Mouse (Mus musculus) adrenal gland, adult 8-10 months (tissue): ENCODE measurements at regions not wholly inside any gene's neighbourhood (a gene's known extent, or its start where the extent isn't known, plus 50 kb on each side); places are given as distances from the start of the nearest gene placed in this dataset.
A peak's percentile ranks its signal among the peaks of the same experiment; 100 is the strongest.
"Not testable (repeated sequence)": the region's sequence is repeated elsewhere in the genome, so short reads cannot be mapped to it uniquely, and the experiment has no call there.

Experiments used
- DNase-seq: peaks from one replicate; pipeline ENCODE4 v3.0.0; 2022

- DNase-seq = no peak
Measured at GRCm38 (mm10) chr17:14144082-14144481, 60.0 kb downstream of the Dact2 start.

- no peak for DNase-seq
Measured at GRCm38 (mm10) chr17:14141669-14142068, 62.4 kb downstream of the Dact2 start.

GRCm38 (mm10) chr17:14140266-14140665 is 63.8 kb downstream of the Dact2 start:
- DNase-seq = peak; percentile 54

- DNase-seq = no peak
Measured at GRCm38 (mm10) chr17:14138941-14139340, 65.2 kb downstream of the Dact2 start.

- peak; percentile 31 for DNase-seq
Measured at GRCm38 (mm10) chr17:14136702-14137315, 67.3 kb downstream of the Dact2 start.

GRCm38 (mm10) chr17:14134604-14135003 is 69.5 kb downstream of the Dact2 start:
- no peak for DNase-seq

GRCm38 (mm10) chr17:14133986-14134385 is 70.1 kb downstream of the Dact2 start:
- DNase-seq = no peak

- DNase-seq = not testable (repeated sequence)
Measured at GRCm38 (mm10) chr17:14127031-14127430, 67.7 kb upstream of the Gm7358 start.

GRCm38 (mm10) chr17:14118863-14119262 is 59.5 kb upstream of the Gm7358 start:
- DNase-seq = no peak

- no peak for DNase-seq
Measured at GRCm38 (mm10) chr17:14116223-14116622, 56.9 kb upstream of the Gm7358 start.

GRCm38 (mm10) chr17:14114856-14115255 is 55.5 kb upstream of the Gm7358 start:
- DNase-seq = no peak

- not testable (repeated sequence) for DNase-seq
Measured at GRCm38 (mm10) chr17:14111692-14112091, 52.4 kb upstream of the Gm7358 start.
